In genomic region chr2:162998528-162999230, GRCm38 (mm10) we compare ENCODE assay signal across 8 mouse cellular contexts. TPM values are rescaled to one million over a fixed set of nuclear protein-coding genes. Genes with fewer than 3 reads are reported as not detected.
DNase-seq lines count a peak whose midpoint lies in the region; ATAC-seq lines count a peak whose summit lies in the region.

No protein-coding gene starts in this region.

- H3K27me3 ChIP-seq in forebrain, embryonic 13.5 days: 0 out of 2 replicates have a peak, but pooled peaks cover 4% of the 10 kb centered on the region
- no peaks in the 10 kb centered on the region for H3K27me3 ChIP-seq in hindbrain, embryonic 10.5 days (ENCODE audit: insufficient read depth, poor library complexity, severe bottlenecking)

- no peaks in the 10 kb centered on the region for H3K9me3 ChIP-seq in forebrain, embryonic 13.5 days (replicated peaks)
- H3K9me3 ChIP-seq in hindbrain, embryonic 10.5 days: no peaks in the 10 kb centered on the region

- ATAC-seq in cerebellum, adult (ENCODE audit: insufficient number of reproducible peaks, low FRiP score, low TSS enrichment): peak; percentile 81
- peak; percentile 68; the same call in 1 of the 2 replicates for ATAC-seq in forebrain, embryonic 13.5 days

- no peak overlapping the region for H3K27ac ChIP-seq in forebrain, embryonic 13.5 days
- H3K27ac ChIP-seq in hindbrain, embryonic 10.5 days: no peak overlapping the region

- no peak overlapping the region for H3K9ac ChIP-seq in forebrain, embryonic 13.5 days

- H3K36me3 ChIP-seq in forebrain, embryonic 13.5 days (ENCODE audit: poor library complexity, severe bottlenecking): no peaks in the 10 kb centered on the region
- H3K36me3 ChIP-seq in hindbrain, embryonic 10.5 days: no peaks in the 10 kb centered on the region

- H3K4me1 ChIP-seq in forebrain, embryonic 13.5 days: peaks cover 4% of the 10 kb centered on the region; the same call in 1 of the 2 replicates
- no peaks in the 10 kb centered on the region; the same call in 1 of the 2 replicates for H3K4me1 ChIP-seq in hindbrain, embryonic 10.5 days (replicated peaks)

- peak; percentile 88 for DNase-seq in R1 (ENCODE audit: low read depth, low spot score)
- peak; percentile 73 for DNase-seq in hindbrain, embryonic 10.5 days (ENCODE audit: low spot score)
- peak; percentile 51 to 78 for DNase-seq in layer of hippocampus, postnatal 25 days (ENCODE audit: extremely low spot score in 1 of 2, low spot score in 1 of 2)
- peak; percentile 83 for DNase-seq in lung, postnatal 14 days
- DNase-seq in retina, embryonic 14.5 days (ENCODE audit: low spot score): peak; percentile 91
- peak; percentile 57 for DNase-seq in yolk sac, embryonic 10.5 days (ENCODE audit: low spot score)

- 39% methylated on average over 18 of the region's 18 CpGs for WGBS in forebrain, embryonic 13.5 days
- WGBS in hindbrain, embryonic 10.5 days: 26% methylated on average over 18 of the region's 18 CpGs

- H3K4me3 ChIP-seq in forebrain, embryonic 13.5 days: 0 out of 2 replicates have a peak overlapping the region, but pooled peaks have one; percentile 6
- peak overlapping the region; percentile 39 for H3K4me3 ChIP-seq in hindbrain, embryonic 10.5 days

- H3K4me2 ChIP-seq in forebrain, embryonic 13.5 days: peak overlapping the region; percentile 47

RNA-seq across cellular contexts. Expression of gene Sgk2, which starts 11.5 kb away (rescaled TPM):
- polyA plus RNA-seq in forebrain, embryonic 13.5 days (2015; fragmentation: Nextera tagmentation; extraction: Ambion mirVana): not detected in 2 replicates
- polyA plus RNA-seq in hindbrain, embryonic 10.5 days (2016; fragmentation: Nextera tagmentation; extraction: Ambion mirVana): not detected in 2 replicates
- 1 to 10 TPM; 1.8 to 3.0 TPM for total RNA-seq in layer of hippocampus, postnatal 25 days (2021)

RNA-seq across cellular contexts. Expression of gene Ift52, which starts 18.5 kb away (rescaled TPM):
- 44.8 and 48.9 TPM in 2 replicates for polyA plus RNA-seq in forebrain, embryonic 13.5 days (2015; fragmentation: Nextera tagmentation; extraction: Ambion mirVana)
- 52.3 and 55.1 TPM in 2 replicates for polyA plus RNA-seq in hindbrain, embryonic 10.5 days (2016; fragmentation: Nextera tagmentation; extraction: Ambion mirVana)
- 10 to 100 TPM; 28.6 to 30.8 TPM for total RNA-seq in layer of hippocampus, postnatal 25 days (2021)

RNA-seq across cellular contexts. Expression of gene L3mbtl1, which starts 55.4 kb away (rescaled TPM):
- polyA plus RNA-seq in forebrain, embryonic 13.5 days (2015; fragmentation: Nextera tagmentation; extraction: Ambion mirVana): 0.25 and 0.37 TPM in 2 replicates
- 0.16 and 0.30 TPM in 2 replicates for polyA plus RNA-seq in hindbrain, embryonic 10.5 days (2016; fragmentation: Nextera tagmentation; extraction: Ambion mirVana)
- total RNA-seq in layer of hippocampus, postnatal 25 days (2021): 10 to 100 TPM; 10.3 to 15.7 TPM

RNA-seq across cellular contexts. Expression of gene Mybl2, which starts 55.8 kb away (rescaled TPM):
- 24.8 and 27.0 TPM in 2 replicates for polyA plus RNA-seq in forebrain, embryonic 13.5 days (2015; fragmentation: Nextera tagmentation; extraction: Ambion mirVana)
- 44.5 and 51.0 TPM in 2 replicates for polyA plus RNA-seq in hindbrain, embryonic 10.5 days (2016; fragmentation: Nextera tagmentation; extraction: Ambion mirVana)
- total RNA-seq in layer of hippocampus, postnatal 25 days (2021): 1 to 10 TPM; 1.3 to 2.1 TPM
